Mouse (Mus musculus) lung, adult 18-20 months (tissue): ENCODE data around the gene Epyc.

Source experiments
- DNase-seq, 2 experiments: peaks; one replicate each; pipeline ENCODE4 v3.0.0; 2022; ENCODE audit warnings: mixed read lengths in 2 of 2

Gene Epyc

DNA sequence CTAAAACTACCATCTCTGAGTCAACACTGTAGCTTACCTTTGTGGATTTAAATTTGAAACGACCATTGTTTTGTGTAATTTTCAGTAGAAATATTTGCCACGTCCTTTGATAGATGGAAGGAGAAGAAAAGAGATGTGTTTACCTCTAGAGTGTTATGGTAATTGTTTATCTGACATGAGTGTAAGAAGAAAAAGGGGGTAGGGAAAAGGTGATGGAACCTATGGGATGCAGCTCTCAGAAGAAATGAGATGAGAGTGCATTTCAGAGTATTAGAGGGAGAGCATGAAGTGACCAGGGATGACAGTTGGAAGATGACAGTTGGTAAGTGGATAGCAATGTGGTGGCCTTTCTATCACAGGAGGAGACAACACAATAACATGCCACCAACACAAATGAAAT is at the start of gene Epyc:
Gene Epyc (plus strand): TSS at position 301 of the 400 bp plus-strand sequence.
- no peak for DNase-seq

DNA sequence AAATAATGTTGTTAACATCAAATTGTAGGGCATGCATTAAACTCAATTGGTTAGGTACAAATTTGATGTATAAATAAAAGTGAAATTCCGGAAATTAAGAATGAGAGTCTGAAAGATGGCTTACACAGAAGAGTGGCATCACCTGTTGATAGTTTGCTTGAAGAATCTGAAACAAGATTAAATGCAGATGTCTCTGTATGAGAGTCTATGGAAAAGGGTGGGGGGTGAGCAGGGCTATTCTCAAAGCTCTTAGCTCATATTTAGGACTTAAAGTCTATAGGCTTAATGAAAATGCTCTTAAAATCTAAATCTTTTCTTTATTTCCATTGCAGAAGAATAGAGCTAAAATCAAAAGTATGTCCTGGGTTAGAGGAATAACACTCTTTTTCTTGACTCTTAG is 48.2 kb upstream of the Epyc start:
- DNase-seq = no peak

DNA sequence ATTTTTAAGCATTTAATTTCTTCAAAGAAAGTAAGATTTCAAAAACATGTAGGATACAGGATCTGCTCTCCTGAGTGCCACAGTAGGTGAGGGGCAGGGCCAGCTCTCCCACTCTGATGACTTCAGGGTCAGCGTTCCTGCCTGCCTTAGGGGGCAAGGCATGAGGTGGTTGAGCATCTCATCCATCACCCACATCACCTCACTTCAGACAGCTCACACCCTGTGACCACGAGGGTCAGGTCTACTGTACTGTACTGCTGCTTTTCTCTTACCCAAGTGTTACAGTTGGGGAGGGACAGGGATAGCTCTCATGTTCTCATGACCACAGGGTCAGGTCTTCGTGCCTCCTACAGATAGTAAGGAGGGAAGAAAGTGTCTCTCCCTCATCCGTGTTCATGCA is 42.1 kb upstream of the Epyc start:
- DNase-seq = no peak

DNA sequence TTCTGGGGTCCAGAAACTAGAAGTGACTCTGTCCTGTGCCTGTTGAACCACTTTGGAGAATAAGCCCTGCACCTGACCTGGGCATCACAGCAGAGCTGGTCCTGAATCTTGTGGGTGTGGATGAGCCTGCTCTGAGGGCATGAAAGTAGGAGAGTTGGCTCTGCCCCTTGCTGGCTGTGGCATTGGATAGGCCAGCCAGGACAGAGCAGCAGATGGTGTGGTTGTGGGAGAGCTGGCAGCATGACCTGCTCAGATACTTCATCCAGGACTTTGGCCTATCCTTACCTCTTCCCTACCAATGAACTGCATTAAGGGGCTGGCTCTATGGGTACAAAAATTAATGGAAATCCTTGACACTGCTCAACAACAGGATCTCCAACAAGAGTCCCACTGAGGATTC is 40.6 kb upstream of the Epyc start:
- no peak for DNase-seq

DNA sequence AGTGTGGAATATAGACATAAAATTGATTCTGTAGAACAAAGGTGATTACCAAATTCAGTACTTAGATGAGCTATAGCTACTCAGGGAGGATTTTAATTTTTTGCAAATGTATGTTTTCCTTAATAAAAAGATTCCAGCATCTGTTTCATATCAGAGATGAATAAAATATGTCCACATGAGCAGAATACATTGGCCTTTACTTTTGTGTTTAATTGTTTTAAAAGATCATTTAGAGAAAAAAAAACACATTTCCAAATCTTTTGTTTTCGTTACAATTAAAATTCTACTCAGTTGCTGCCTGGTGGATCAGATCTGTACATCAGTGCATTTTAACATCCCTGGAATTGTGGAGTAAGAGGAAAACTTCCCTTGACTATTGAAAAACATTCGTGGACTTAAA is 37.3 kb upstream of the Epyc start, which contains the start of gene Kera:
Gene Kera (plus strand): TSS at position 301 of the 400 bp plus-strand sequence.
- DNase-seq = no peak

DNA sequence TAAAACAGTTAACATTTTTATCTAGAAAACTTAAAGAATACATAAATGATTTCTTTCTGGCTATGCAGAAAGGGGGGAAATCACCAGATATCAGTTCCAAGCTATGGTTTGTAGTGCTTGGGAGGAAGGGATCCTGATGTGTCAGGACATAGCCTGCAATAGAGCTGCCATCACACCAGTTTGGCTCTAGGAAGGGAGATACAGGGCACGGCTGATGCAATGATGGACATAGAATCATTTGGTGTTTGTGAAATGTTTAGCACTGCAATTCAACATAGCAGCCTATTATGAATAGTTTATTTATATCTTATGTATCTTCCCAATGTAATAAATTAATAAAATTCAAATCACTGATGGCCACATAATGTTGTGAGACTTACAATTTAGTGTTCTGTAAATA is 21.5 kb upstream of the Epyc start:
- no peak for DNase-seq

DNA sequence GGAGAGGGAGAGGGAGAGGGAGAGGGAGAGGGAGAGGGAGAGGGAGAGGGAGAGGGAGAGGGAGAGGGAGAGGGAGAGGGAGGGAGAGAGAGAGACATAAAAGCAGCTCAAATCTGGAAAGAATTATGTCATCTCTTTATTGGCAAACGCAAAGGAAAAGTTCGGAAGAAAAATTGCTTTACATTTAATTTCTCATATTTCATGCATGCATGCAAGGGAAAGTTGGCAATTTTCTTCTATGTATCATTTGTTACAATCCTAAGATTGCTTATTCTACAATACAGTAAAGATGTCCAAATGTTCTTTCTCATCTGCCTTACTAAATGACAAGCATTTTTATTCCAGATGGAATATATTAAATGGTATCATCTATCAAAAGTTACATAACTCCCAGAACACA is 19.5 kb upstream of the Epyc start:
- no peak for DNase-seq

DNA sequence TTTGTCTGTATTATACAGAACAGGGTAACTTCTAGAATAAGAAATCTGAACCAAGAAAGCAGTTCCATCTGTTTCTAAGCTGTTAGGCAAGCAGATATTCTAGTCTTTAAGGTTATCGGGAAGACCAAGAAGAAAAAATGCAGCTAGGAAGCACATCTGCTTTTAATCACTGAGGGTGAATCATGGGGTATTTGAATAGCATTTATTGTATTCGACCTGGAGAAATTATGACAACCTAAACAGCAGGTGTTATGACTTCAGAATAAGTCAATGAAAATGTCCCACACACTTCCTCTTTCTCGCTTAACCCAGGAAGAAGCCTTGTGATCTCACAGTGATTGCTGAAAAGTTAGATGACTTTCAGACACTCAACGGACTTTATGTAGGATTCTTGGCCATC is 18.8 kb upstream of the Epyc start:
- DNase-seq = no peak

DNA sequence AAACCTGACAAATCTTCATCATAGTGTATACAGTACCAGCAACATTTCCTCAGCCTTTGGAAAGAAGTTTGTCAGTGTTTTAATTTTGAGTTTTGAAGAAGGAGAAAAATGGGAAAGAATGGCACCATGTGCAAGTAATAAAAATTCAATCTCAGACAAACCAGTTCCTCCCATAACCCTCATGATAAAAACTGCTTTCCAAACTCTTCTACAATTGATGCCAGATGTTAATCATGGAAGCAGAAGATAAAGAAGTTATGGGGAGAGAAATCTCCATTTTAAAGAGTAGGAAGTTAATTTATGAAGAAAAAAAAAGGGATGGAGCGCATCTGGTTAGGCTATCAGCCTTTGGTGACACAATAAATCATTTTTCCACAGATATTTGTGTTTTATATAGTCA is 17.3 kb upstream of the Epyc start:
- DNase-seq = no peak

DNA sequence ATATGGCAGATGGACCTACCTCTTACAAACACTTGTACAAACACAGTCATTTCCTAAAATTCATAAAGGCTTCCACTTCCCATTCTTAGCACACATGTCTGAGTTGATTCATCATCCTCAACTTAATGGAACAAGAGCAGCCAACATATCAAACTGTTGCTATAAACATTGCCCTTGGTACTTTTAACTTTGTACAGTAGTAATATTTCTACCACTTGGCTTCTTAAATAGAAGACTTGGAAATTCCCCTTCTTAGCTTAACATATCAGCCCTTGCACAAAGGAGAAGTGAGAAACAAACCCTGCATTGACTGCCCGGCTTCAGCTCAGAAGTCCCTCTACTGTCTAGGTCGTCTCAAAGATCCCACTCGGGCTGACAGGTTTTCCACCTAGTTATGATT is 12.8 kb upstream of the Epyc start:
- no peak for DNase-seq

DNA sequence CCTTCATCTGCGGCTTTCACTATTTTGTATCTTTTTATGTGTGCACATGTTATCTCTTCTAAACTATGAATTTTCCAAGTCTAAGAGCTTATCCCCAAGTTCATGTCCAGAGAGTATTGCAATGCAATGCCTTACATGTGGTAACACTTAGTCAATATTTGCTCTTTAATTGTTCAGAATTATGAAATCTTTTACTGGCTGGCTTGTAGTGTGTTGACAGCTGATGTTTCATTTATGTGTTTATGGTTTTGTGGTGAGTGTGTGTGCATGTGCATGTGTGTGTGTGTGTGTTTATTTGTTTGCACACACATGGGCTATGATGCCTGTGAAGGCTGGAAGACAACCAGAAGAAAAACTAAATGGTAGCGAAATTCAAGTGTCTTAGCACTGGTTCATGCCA is 1.9 kb upstream of the Epyc start:
- DNase-seq = no peak

DNA sequence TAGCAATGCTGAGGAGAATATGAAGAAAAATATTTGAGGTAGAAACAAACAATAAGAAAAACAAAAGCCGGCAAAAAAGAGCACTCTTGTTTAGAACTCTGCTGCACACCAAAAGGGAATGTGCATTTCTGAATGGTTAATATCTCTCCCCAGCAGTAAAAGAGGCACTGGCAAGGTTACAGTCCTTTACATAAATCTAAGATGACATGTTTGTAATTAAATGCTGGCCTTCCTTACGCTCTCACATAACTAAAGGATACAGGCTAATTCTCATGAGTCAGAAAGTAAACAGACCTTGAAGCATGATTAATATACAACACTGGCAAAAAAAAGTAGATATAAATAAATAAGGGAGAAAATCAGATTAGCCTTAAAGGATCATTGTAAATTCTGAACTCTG is 6.5 kb downstream of the Epyc start:
- no peak for DNase-seq

DNA sequence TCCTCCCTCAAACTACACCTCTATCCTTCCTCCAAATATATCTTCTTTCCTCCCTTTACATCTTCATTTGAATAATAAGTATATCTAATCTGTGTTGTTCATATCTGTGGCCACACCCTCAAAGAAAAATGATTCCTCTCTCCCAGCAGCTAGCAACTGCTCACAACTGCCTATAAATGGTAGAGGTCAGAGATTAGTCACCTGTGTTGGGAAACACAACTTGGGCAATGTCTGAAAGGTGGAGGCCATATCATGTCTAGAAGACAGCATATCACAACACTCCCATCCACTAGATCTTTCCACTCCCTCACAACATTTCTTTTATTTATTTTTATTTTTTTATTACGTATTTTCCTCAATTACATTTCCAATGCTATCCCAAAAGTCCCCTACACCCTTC is 15.6 kb downstream of the Epyc start:
- no peak for DNase-seq

DNA sequence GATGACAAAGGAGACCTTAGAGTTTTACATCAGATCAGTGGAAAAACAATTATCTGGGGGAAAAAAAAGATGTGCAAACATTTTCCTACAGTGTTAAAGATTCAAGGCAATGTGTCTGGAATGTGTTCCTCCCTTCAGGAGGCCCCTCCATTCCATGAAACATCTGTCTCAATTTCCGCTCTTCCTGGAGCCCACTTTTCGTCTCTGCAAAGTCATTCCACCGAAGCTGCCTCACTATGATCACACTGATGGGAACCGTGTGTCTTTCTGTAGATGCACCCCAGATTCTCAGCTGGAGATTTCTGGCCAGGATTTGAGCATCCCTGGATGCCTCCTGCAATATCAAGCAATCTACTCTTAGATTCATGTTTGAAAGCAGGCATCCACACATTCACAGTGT is 24.8 kb downstream of the Epyc start:
- DNase-seq = no peak

DNA sequence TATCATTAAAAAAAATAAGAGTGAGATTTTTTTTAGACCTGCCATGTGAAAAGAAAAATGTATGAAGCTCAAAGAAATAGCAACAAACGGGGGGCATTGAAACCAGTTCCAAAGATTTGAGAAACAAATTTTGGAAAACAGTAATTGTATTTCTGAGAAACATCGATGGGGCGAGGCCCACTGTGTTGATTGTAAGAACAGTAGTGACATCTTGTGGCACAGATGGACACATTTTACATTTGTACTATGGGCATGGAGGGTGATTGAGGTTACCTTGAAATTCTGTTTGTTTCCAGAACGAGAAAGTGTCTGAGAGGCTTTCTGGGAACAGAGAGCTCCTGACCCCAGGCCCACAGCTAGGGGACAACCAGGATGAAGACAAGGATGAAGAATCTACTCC is 26.3 kb downstream of the Epyc start:
- DNase-seq = no peak

DNA sequence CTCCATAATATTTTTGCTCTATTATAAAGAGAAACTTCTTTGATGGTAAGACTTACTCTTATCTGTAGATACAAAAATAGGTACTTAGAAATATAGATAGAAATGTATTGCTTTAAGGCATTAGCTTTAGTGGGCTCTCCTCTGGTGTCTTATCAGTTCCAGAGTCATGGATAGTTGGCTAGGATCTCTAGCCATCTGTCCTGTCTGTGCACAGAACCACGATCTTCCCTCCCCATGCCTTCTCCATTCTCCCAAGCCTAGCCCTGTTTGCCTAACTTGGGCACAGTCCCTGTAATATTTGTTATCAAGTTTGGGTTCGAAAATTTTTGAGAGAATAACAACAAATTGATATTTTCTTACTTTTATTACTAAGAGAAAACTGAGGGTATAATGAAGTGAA is 29.4 kb downstream of the Epyc start:
- no peak for DNase-seq

DNA sequence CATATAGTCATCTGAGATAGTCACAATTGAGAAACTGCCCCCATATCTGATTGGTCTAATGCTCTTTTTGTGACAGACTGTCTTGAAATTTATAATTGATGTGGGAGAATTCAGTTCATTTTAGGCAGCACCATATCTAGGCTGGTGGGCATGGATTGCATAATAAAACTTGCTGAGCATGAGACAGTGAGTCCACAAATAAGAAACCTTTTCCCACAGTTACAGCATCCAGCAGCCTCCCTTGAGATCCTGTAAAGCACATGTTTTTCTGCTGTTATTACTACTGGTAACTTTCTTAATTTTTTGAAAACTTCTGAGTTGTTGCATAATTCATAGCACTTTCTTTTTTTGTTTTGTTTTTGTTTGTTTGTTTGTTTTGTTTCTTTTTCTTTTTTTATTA is 39.1 kb downstream of the Epyc start:
- no peak for DNase-seq

DNA sequence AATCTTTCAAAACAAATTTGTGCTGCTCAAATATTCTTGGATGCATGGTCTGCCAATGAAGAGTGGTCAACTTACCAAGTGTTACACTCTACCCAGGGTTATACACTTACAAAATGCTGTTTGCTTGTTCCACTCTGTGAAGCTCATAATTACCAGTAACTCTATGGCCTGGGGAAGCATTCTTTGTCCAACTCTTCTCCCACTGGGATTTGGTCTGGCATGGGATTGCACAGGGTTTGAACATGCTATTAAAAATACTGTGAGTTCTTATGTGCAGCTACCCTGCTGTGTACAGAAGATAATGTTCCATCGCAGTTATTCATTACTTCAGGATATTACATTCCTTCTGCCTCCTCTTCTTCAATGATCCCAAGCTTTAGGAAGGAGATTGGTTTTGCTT is 43.3 kb downstream of the Epyc start:
- DNase-seq = no peak

DNA sequence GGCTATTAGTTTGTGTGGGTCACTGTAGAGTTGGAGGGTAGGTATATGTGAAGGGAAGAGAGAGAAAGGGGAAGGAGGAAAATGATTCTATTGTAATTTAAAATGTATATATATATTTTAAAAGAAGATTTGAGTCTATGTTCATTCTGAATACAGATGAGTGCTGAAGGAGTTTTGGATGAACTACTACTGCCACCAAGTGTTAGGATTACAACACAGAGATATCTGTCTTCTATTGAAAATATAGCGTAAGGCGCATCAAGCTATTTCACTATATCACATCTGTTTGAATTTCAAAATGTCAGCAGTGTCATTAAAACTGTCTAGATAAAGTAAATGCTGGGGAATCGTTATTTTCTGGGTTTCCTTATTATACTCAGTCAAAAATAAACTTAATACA is 45.6 kb downstream of the Epyc start:
- no peak for DNase-seq

DNA sequence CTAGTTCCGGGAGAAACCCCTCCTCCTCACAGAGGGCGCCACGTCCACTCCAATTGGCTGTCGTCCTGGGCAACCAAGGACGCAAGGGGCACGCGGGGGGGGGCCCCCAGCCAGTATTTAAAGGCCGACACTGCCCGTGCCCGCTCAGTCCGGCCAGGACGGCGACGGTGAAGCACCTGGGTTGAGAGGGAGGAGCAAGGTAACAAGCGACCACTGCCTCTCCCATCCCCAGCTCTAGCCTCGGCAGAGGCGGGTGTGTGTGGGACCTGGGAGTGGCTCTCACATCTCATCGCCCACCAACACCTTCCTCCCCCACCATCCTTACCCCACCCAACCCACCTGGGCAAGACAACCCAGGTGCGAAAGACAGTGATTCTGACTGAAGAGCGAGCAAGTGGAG is 49.0 kb downstream of the Epyc start, which contains the start of gene Ccer1:
Gene Ccer1 (plus strand): TSS at position 147 of the 400 bp plus-strand sequence.
- no peak for DNase-seq

DNA sequence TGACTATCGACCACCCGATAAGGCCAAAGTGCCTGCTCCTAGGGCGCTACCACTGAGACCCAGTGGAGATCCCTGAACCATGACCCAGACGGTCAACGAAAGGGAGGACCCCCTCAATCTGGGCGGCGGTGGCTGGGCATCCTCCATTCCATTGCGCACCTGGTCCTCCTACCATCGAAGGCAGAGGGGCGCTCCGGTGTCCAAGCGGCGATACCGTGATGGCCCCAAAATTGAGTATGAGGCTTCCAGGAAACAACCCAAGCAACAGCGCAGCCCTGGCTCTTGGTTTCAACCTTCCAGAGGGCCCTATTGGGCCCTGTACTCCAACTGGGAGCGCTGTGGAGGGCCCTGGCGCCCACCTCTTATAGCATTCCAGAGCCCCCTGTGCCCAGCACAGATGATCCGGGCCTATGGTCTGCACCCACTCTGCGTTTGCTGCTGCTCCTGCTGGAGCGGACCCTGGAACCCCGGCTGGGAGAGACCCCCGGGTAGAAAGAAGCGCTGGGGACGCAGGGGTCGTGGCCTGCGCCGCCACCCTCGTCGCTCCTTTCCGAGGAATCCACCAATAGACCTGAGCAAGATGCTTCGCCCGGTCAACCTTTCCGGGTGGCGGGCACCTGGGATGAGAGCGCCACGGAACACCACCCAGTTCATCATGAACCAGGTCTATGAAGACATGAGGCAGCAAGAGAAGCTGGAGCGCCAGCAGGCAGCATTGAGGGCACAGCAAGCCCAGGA is 49.7 kb downstream of the Epyc start:
- no peak for DNase-seq

DNA sequence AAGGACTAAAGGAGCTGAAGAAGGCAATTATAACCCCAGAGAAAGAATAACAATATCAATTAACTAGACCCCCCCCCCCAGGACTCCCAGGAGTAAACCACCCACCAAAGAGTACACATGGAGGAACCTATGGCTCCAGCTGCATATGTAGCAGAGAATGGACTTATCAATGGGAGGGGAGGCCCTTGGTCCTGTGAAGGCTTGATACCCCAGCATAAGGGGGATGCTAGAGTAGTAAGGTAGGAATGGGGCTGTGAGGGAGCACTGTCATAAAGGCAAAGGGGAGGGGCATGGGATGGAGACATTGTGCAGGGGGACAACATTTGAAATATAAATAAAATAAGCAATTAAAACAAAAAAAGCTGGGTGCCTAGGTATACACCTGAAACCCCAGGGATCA is 58.5 kb downstream of the Epyc start:
- no peak for DNase-seq

DNA sequence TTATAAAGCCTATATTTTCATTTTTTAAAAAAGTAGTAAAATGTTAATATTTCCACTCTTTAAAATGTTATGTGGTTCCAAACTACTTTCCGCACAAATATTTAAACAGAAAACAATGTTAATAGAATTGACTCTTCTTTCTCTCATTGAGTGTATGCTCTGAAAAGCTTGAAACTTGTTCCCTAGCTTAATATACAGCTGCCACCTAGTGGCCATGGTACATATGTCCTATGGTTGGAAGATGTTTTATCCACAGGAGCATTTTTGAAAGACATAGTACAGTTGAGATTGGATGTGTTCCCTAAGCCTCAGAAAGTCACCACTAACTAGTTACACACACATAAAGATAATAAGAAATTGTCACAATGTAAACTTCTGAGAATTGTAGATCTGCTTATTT is 60.7 kb downstream of the Epyc start:
- peak in 1 of 2 experiments; percentile 10 for DNase-seq

DNA sequence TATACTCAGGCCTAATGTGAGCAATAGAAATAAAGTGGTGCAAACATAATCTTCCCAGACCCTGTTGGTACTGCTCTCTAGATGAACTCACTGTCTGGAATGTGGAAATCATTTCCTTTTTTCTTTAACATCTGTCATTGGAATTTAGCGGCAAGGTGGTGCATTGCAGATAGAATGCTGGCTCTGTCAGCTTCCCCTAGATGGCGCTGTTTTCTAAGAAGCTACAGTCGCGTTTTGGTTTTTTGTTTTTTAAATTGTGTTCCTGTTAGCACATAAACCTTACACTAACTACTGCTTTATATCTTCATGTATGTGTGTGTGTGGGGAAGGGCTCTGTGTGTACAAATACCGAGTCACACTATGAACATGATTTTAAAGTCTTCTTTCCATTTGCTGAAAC is 68.8 kb downstream of the Epyc start:
- peak in 1 of 2 experiments; percentile 4 for DNase-seq

DNA sequence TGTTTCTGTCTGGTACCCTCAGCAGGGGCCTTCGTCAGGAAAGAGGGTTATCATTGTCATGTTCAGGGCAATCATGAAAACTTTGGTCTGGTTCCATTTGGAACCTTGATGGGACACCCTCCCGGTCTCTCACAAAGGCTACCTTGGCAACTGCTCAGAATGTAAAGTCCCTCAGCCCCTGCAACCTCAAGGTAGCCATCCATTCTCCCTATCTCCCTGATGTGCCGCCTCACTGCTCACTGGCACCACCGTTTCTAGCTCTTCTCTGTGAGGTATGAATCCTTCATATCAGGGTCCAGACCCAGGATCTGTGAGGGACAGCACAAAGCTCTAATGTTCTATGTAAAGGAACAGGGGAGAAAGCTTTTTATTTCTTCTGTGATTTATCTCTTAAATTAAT is 70.7 kb downstream of the Epyc start:
- no peak for DNase-seq
